Mouse (Mus musculus) heart, adult 2 months (tissue): Measurements from ENCODE around the gene Gpr19.

ENCODE experiments used
- CTCF ChIP-seq: fragments of 200-600 bp; IDR thresholded peaks from 2 replicates; pipeline ENCODE4 v1.8.1; 2022; ENCODE audit warnings: antibody characterized with exemption, mild to moderate bottlenecking, moderate library complexity
- EP300 ChIP-seq: fragments of 200-500 bp; IDR thresholded peaks from 2 replicates; pipeline ENCODE4 v1.6.1; 2011; ENCODE audit warnings: low read depth, low read length, control low read depth; ENCODE audit not compliant: insufficient read depth
- POLR2A ChIP-seq: fragments of 200-500 bp; IDR thresholded peaks from 2 replicates; pipeline ENCODE4 v1.6.1; 2011; ENCODE audit warnings: mild to moderate bottlenecking, low read depth, low read length, control low read depth; ENCODE audit not compliant: insufficient read depth

- no peak for TF ChIP-seq EP300
- TF ChIP-seq CTCF, result no peak
- TF ChIP-seq POLR2A, result no peak
Observed at GRCm38 (mm10) chr6:134939781-134940180, 41.4 kb upstream of the Gpr19 start.
